Mouse (Mus musculus): ENCODE measurements around the gene Cutal. TPM values are rescaled to one million over a fixed set of nuclear protein-coding genes. Genes with fewer than 3 reads are reported as not detected.
A peak's percentile ranks its signal among the peaks of the same experiment; 100 is the strongest.

Gene Cutal
- polyA plus RNA-seq, 1 experiment from 2014 or later = 11.8 TPM

DNA sequence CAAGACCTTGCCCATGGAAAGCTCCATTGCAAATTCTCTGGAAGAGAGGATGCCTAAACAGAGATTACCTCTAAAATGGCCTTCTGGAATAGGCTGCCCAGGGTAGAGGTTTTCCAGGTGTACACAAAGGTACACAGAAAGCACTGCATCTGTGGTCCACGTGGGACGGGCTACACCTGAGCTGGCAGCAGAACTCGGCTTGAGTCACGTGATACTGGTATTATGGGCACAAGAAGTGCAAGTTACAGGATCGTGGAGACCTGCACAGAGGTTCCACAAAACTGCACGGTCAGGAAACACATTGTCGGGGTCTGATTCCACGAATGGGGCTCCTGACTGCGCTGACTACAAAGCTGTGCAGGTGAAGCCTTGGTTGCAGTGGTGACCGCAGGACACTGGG is 5.9 kb downstream of the Cutal start:
- no peak for ATAC-seq
- no peaks in the 10 kb centered on the region for H3K36me3 ChIP-seq (ENCODE audit: control insufficient read depth, insufficient read depth, low read length)
- 81% methylated on average over 10 of the region's 10 CpGs for WGBS

DNA sequence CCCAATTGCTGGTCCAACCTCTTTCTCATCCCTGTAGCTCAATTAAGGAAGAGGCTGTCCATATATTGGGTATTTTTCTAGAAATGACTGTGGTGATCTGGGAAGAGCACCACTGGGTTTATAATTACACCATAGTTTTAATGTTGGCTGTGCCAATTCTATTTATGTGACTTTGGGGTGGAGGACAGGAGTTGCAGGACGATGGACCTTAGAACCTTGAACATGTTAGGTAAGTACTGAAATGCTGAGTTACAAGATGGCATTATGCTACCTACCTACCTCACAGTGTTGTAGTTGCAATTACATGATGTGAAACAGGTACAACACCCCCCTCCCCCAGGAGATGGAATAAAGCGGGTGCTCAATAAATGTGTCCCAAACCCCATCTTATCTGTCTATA is 8.6 kb downstream of the Cutal start:
- Histone ChIP-seq H3K36me3 (ENCODE audit: control insufficient read depth, insufficient read depth, low read length) (no peaks in the 10 kb centered on the region), H3K27ac (ENCODE audit: low read length) (no peak overlapping the region), H3K4me2 (ENCODE audit: low read depth, low read length) (no peak overlapping the region), H3K9me3 (ENCODE audit: control insufficient read depth, low read length) (no peaks in the 10 kb centered on the region), H3K27me3 (replicated peaks; ENCODE audit: control insufficient read depth, insufficient read depth, low read length) (no peaks in the 10 kb centered on the region), H3K9ac (ENCODE audit: low read depth, low read length) (no peak overlapping the region), H3K4me3 (ENCODE audit: low read length) (no peak overlapping the region), H3K4me1 (ENCODE audit: control insufficient read depth, insufficient read depth, low read length) (peaks cover 5% of the 10 kb centered on the region; the same call in 1 of the 2 replicates)
- WGBS = 82% methylated on average over 2 of the region's 2 CpGs
- peak; percentile 12; the same call in 1 of the 2 replicates for ATAC-seq

More for the DNA sequence above, 5.9 kb downstream of the Cutal start:
- H3K9me3 ChIP-seq (ENCODE audit: control insufficient read depth, low read length) = no peaks in the 10 kb centered on the region
- H3K9ac ChIP-seq (ENCODE audit: low read depth, low read length) = no peak overlapping the region
- H3K4me2 ChIP-seq (ENCODE audit: low read depth, low read length) = no peak overlapping the region
- H3K27me3 ChIP-seq (replicated peaks; ENCODE audit: control insufficient read depth, insufficient read depth, low read length) = no peaks in the 10 kb centered on the region
- peaks cover 5% of the 10 kb centered on the region; the same call in 1 of the 2 replicates for H3K4me1 ChIP-seq (ENCODE audit: control insufficient read depth, insufficient read depth, low read length)
- no peak overlapping the region for H3K27ac ChIP-seq (ENCODE audit: low read length)
- H3K4me3 ChIP-seq (ENCODE audit: low read length) = no peak overlapping the region

GRCm38 (mm10) chr2:34883190-34883589 is 9.0 kb downstream of the Cutal start:
- H3K4me3 ChIP-seq (ENCODE audit: low read length) = no peak overlapping the region
- ATAC-seq = peak; percentile 91
- H3K27ac ChIP-seq (ENCODE audit: low read length) = peak overlapping the region; percentile 66
- H3K9me3 ChIP-seq (ENCODE audit: control insufficient read depth, low read length) = no peaks in the 10 kb centered on the region
- H3K4me2 ChIP-seq (ENCODE audit: low read depth, low read length) = peak overlapping the region; percentile 10; the same call in 1 of the 2 replicates
- peak overlapping the region; percentile 39; the same call in 1 of the 2 replicates for H3K9ac ChIP-seq (ENCODE audit: low read depth, low read length)
- peaks cover 5% of the 10 kb centered on the region; the same call in 1 of the 2 replicates for H3K4me1 ChIP-seq (ENCODE audit: control insufficient read depth, insufficient read depth, low read length)
- 39% methylated on average over 5 of the region's 5 CpGs for WGBS
- H3K27me3 ChIP-seq (replicated peaks; ENCODE audit: control insufficient read depth, insufficient read depth, low read length) = no peaks in the 10 kb centered on the region
- H3K36me3 ChIP-seq (ENCODE audit: control insufficient read depth, insufficient read depth, low read length) = no peaks in the 10 kb centered on the region

DNA sequence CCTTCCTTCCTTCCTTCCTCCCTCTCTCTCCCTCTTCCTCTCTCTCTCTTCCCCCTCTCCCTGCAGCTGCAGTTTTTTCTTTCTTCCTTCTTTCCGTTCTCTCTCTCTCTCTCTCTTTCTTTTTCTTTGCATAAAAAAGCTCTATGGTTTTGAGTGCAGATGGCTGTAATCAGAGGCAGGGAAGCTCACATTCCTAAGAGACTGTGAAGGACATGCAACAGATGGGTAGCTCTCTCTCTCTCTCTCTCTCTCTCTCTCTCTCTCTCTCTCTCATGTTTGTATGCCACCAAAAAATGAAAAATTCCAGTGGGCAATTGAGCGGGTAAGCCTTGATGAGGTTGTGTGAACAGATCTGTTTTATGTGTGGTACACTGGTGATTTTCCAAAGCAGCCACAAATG is 10.0 kb downstream of the Cutal start:
- Histone ChIP-seq H3K4me2 (ENCODE audit: low read depth, low read length) (no peak overlapping the region), H3K4me1 (ENCODE audit: control insufficient read depth, insufficient read depth, low read length) (0 out of 2 replicates have a peak, but pooled peaks cover 5% of the 10 kb centered on the region), H3K36me3 (ENCODE audit: control insufficient read depth, insufficient read depth, low read length) (no peaks in the 10 kb centered on the region), H3K27ac (ENCODE audit: low read length) (no peak overlapping the region), H3K4me3 (ENCODE audit: low read length) (no peak overlapping the region), H3K9ac (ENCODE audit: low read depth, low read length) (no peak overlapping the region), H3K9me3 (ENCODE audit: control insufficient read depth, low read length) (no peaks in the 10 kb centered on the region), H3K27me3 (replicated peaks; ENCODE audit: control insufficient read depth, insufficient read depth, low read length) (no peaks in the 10 kb centered on the region)
- ATAC-seq = no peak
- WGBS = 81% methylated on average over 2 of the region's 2 CpGs

DNA sequence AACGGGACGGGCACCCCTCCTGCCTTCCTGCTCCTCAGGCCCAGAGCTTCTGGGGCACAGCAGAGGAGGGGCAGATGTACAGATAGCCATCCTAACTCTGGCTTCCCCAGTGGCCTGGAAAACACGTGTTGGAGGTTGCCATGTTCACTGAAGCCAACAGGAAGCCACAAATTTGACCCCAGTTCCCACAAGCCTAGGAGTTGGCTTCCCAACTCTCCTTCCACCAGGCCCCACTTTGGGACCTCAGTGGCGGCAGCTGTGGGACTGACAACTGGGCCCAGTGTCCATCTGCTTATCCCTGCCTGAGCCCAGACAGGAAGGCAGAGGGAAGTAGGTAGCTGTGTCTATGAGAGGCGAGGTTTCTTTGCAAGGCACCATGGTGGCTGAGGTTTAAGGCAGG is 19.8 kb downstream of the Cutal start:
- Histone ChIP-seq H3K36me3 (ENCODE audit: control insufficient read depth, insufficient read depth, low read length) (no peaks in the 10 kb centered on the region), H3K4me1 (ENCODE audit: control insufficient read depth, insufficient read depth, low read length) (no peaks in the 10 kb centered on the region), H3K27ac (ENCODE audit: low read length) (no peak overlapping the region), H3K27me3 (replicated peaks; ENCODE audit: control insufficient read depth, insufficient read depth, low read length) (no peaks in the 10 kb centered on the region), H3K9ac (ENCODE audit: low read depth, low read length) (no peak overlapping the region), H3K9me3 (ENCODE audit: control insufficient read depth, low read length) (no peaks in the 10 kb centered on the region), H3K4me3 (ENCODE audit: low read length) (no peak overlapping the region), H3K4me2 (ENCODE audit: low read depth, low read length) (no peak overlapping the region)
- 69% methylated on average over 5 of the region's 5 CpGs for WGBS
- no peak for ATAC-seq

DNA sequence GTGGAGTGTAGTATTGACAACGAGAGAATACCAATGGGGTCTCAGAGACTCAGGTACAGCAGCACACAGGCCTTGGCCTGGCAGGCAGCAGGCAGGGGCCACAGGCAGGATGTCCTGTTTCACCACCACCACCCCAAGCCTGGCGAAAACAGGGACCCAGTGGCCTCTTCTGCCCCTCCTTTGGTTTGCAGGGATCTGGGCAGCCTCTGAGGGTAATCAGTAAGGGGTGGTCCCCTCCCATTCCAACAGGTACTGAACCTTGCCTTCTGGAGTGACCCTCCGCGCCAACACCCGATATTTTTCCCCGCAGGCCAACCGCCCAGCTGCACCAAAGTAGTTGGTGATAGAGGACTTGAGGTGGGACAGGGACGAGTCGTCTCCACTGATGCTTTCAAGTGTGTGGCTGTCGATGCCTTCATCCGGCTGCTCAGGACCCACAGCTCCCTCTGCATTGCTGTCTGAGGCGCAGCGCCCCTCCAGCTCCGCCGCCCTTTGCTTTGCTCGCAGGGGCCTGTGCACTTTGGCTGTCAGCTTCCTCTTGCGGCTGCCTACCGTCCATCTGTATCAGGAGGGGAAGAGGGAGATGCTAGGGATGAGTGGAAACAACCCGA is 21.4 kb downstream of the Cutal start:
- Histone ChIP-seq H3K9me3 (ENCODE audit: control insufficient read depth, low read length) (no peaks in the 10 kb centered on the region), H3K36me3 (ENCODE audit: control insufficient read depth, insufficient read depth, low read length) (no peaks in the 10 kb centered on the region), H3K27ac (ENCODE audit: low read length) (no peak overlapping the region), H3K4me3 (ENCODE audit: low read length) (no peak overlapping the region), H3K4me2 (ENCODE audit: low read depth, low read length) (no peak overlapping the region), H3K9ac (ENCODE audit: low read depth, low read length) (no peak overlapping the region), H3K27me3 (replicated peaks; ENCODE audit: control insufficient read depth, insufficient read depth, low read length) (no peaks in the 10 kb centered on the region), H3K4me1 (ENCODE audit: control insufficient read depth, insufficient read depth, low read length) (no peaks in the 10 kb centered on the region)
- no peak for ATAC-seq
- WGBS = 85% methylated on average over 19 of the region's 19 CpGs

DNA sequence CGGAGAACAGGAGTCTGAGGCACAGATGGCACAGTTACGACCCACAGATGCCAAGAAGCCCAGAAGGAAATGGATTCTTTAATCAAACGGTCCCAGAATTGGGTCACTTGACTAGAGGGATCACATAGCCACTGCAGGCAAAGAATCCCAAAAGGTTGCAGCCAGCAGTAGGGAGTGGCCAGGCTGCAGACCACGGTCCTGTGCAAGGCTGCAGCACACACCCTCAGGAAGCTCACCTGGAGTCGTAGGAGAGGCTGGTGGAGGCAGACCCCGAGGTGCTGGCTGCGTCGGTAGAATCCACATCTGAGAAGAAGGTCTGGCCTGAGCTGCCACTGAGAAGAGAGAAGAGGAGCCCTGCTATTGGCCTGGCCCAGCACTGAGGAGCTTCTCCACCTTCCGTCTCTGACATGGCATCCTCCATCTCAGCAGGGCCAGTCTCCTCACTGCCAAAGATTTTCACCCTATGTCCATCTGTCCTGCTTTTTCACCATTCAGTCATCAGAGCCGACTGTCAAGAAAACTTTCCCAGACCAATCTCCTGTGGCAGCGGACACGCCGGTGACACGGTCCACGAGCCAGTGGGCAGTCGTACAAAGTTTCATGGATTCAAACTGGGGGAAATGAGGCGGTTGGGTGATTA is 22.7 kb downstream of the Cutal start:
- WGBS = 88% methylated on average over 17 of the region's 17 CpGs
- Histone ChIP-seq H3K9me3 (ENCODE audit: control insufficient read depth, low read length) (no peaks in the 10 kb centered on the region), H3K27me3 (replicated peaks; ENCODE audit: control insufficient read depth, insufficient read depth, low read length) (no peaks in the 10 kb centered on the region), H3K27ac (ENCODE audit: low read length) (no peak overlapping the region), H3K4me3 (ENCODE audit: low read length) (no peak overlapping the region), H3K4me2 (ENCODE audit: low read depth, low read length) (no peak overlapping the region), H3K4me1 (ENCODE audit: control insufficient read depth, insufficient read depth, low read length) (no peaks in the 10 kb centered on the region), H3K36me3 (ENCODE audit: control insufficient read depth, insufficient read depth, low read length) (no peaks in the 10 kb centered on the region), H3K9ac (ENCODE audit: low read depth, low read length) (no peak overlapping the region)
- ATAC-seq = no peak

- Histone ChIP-seq H3K4me2 (ENCODE audit: low read depth, low read length) (no peak overlapping the region), H3K9me3 (ENCODE audit: control insufficient read depth, low read length) (no peaks in the 10 kb centered on the region), H3K4me3 (ENCODE audit: low read length) (no peak overlapping the region), H3K9ac (ENCODE audit: low read depth, low read length) (no peak overlapping the region), H3K27ac (ENCODE audit: low read length) (no peak overlapping the region), H3K27me3 (replicated peaks; ENCODE audit: control insufficient read depth, insufficient read depth, low read length) (no peaks in the 10 kb centered on the region), H3K36me3 (ENCODE audit: control insufficient read depth, insufficient read depth, low read length) (no peaks in the 10 kb centered on the region), H3K4me1 (ENCODE audit: control insufficient read depth, insufficient read depth, low read length) (no peaks in the 10 kb centered on the region)
- ATAC-seq = peak; percentile 63; the same call in 1 of the 2 replicates
- 25% methylated on average over 10 of the region's 10 CpGs for WGBS
Observed at GRCm38 (mm10) chr2:34897820-34898219, 23.6 kb downstream of the Cutal start.

DNA sequence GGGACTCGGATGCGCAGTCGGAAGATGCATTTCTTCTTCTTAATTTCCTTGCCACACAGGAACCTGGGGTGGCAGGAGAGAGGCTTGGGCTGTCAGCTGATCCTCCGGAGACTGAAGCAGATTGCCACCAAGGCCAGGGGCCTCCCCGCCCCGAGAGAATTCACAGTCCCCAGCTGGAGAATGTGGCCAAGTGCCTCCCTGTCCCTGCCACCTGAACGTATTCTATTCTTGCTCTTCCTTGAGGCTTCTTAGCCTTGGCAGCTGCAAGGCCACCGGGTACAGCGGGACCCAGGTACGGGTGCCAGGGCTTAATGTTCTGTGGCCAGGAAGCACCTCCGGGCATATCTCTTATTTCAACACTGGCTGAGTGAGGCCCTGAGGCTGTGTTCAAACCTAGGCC is 25.5 kb downstream of the Cutal start:
- no peak for ATAC-seq
- no peaks in the 10 kb centered on the region for H3K27me3 ChIP-seq (replicated peaks; ENCODE audit: control insufficient read depth, insufficient read depth, low read length)
- H3K4me1 ChIP-seq (ENCODE audit: control insufficient read depth, insufficient read depth, low read length) = peaks cover 7% of the 10 kb centered on the region
- H3K27ac ChIP-seq (ENCODE audit: low read length) = no peak overlapping the region
- H3K36me3 ChIP-seq (ENCODE audit: control insufficient read depth, insufficient read depth, low read length) = no peaks in the 10 kb centered on the region
- H3K9ac ChIP-seq (ENCODE audit: low read depth, low read length) = no peak overlapping the region
- no peaks in the 10 kb centered on the region for H3K9me3 ChIP-seq (ENCODE audit: control insufficient read depth, low read length)
- 87% methylated on average over 11 of the region's 11 CpGs for WGBS
- no peak overlapping the region for H3K4me2 ChIP-seq (ENCODE audit: low read depth, low read length)
- H3K4me3 ChIP-seq (ENCODE audit: low read length) = no peak overlapping the region

Measured in intestine, embryonic 16.5 days (tissue).